Mouse (Mus musculus) kidney, adult 2 months (tissue): ENCODE measurements around the gene Kcna1.

Source experiments
- CTCF ChIP-seq: fragments of 200-500 bp; conservative IDR thresholded peaks from 2 replicates; pipeline ENCODE4 v1.5.1; 2011; ENCODE audit warnings: low read depth, mild to moderate bottlenecking, control low read depth, low read length, moderate library complexity, mixed read lengths; ENCODE audit not compliant: insufficient read depth, insufficient read length
- POLR2A ChIP-seq: fragments of 200-500 bp; IDR thresholded peaks from one replicate; pipeline ENCODE4 v1.6.1; 2011; ENCODE audit warnings: low read depth, low read length, control low read depth

- TF ChIP-seq CTCF: no peak
- no peak for TF ChIP-seq POLR2A
Measured at GRCm38 (mm10) chr6:126664569-126664968, 18.4 kb upstream of the Kcna1 start.
